Mouse (Mus musculus): Measurements from ENCODE around the gene Bsdc1. TPM values are rescaled to one million over a fixed set of nuclear protein-coding genes. Genes with fewer than 3 reads are reported as not detected.
A peak's percentile ranks its signal among the peaks of the same experiment; 100 is the strongest.
"Not testable (repeated sequence)": the region's sequence is repeated elsewhere in the genome, so short reads cannot be mapped to it uniquely, and the experiment has no call there.

The Bsdc1 gene
- total RNA-seq (2021), result 70.2 and 81.0 TPM in 2 replicates
- long read RNA-seq, transcript Bsdc1-201 (11 exons, 2,823 nt), result major isoform, 18 of 40 reads
- long read RNA-seq, partial matches to known transcripts, result 9 of 40 reads
- long read RNA-seq, other reads (novel, unspliced or antisense), result 13 of 40 reads

GRCm38 (mm10) chr4:129461183-129461960, at the start of gene Bsdc1:
Gene Bsdc1 (plus strand): TSS chr4:129461581.
- peak; percentile 98 for DNase-seq

- no peak for DNase-seq
These were observed 45.5 kb upstream of the Bsdc1 start for GRCm38 (mm10) chr4:129415892-129416291.

GRCm38 (mm10) chr4:129416478-129416877, 44.9 kb upstream of the Bsdc1 start:
- DNase-seq, result no peak

- no peak for DNase-seq
These were observed 43.1 kb upstream of the Bsdc1 start for GRCm38 (mm10) chr4:129418321-129418720.

- DNase-seq, result peak; percentile 24
These were observed 20.9 kb upstream of the Bsdc1 start, which contains the start of gene Zbtb8b for GRCm38 (mm10) chr4:129440340-129441063. Gene Zbtb8b (minus strand): TSS chr4:129440853.

GRCm38 (mm10) chr4:129441145-129441544, 20.2 kb upstream of the Bsdc1 start:
- DNase-seq, result no peak

GRCm38 (mm10) chr4:129447360-129447759, 14.0 kb upstream of the Bsdc1 start:
- no peak for DNase-seq

GRCm38 (mm10) chr4:129447778-129448563, 13.4 kb upstream of the Bsdc1 start:
- no peak for DNase-seq

GRCm38 (mm10) chr4:129448713-129449112, 12.7 kb upstream of the Bsdc1 start:
- no peak for DNase-seq

- DNase-seq, result no peak
These were observed 10.5 kb upstream of the Bsdc1 start for GRCm38 (mm10) chr4:129450851-129451250.

- DNase-seq, result no peak
These were observed 9.8 kb upstream of the Bsdc1 start for GRCm38 (mm10) chr4:129451471-129452169.

- peak; percentile 22 for DNase-seq
These were observed 6.1 kb upstream of the Bsdc1 start for GRCm38 (mm10) chr4:129455265-129455664.

GRCm38 (mm10) chr4:129456126-129456525, 5.3 kb upstream of the Bsdc1 start:
- DNase-seq, result no peak

- DNase-seq, result not testable (repeated sequence)
These were observed 4.1 kb upstream of the Bsdc1 start for GRCm38 (mm10) chr4:129457311-129457710.

GRCm38 (mm10) chr4:129459726-129460125, 1.7 kb upstream of the Bsdc1 start:
- DNase-seq, result no peak

GRCm38 (mm10) chr4:129460827-129461182, 576 bp upstream of the Bsdc1 start:
- DNase-seq, result no peak

- no peak for DNase-seq
These were observed 737 bp downstream of the Bsdc1 start for GRCm38 (mm10) chr4:129462118-129462517.

GRCm38 (mm10) chr4:129463097-129464059, 2.0 kb downstream of the Bsdc1 start:
- no peak for DNase-seq

- no peak for DNase-seq
These were observed 3.0 kb downstream of the Bsdc1 start for GRCm38 (mm10) chr4:129464286-129464815.

- DNase-seq, result no peak
These were observed 14.7 kb downstream of the Bsdc1 start for GRCm38 (mm10) chr4:129476047-129476446.
